Mouse (Mus musculus): Measurements from ENCODE around the gene Gm42417. TPM values are rescaled to one million over a fixed set of nuclear protein-coding genes. Genes with fewer than 3 reads are reported as not detected.

Gm42417 gene
- polyA plus RNA-seq (2016; fragmentation: Nextera tagmentation; extraction: Ambion mirVana): 0.69 TPM in 1 of 2 replicates, not detected in the other

- Histone ChIP-seq H3K4me1 (no peaks in the 10 kb centered on the region), H3K4me3 (no peak within 1 kb of the TSS), H3K36me3 (peaks cover 39% of the 10 kb centered on the region), H3K9me3 (replicated peaks) (no peaks in the 10 kb centered on the region), H3K27ac (replicated peaks) (no peak within 1 kb of the TSS), H3K27me3 (ENCODE audit: low read depth, poor library complexity, severe bottlenecking) (no peaks in the 10 kb centered on the region)
- 77% methylated on average over 9 of the region's 9 CpGs for WGBS
- DNase-seq (ENCODE audit: low spot score): no peak
These were observed at the start of gene Gm42417 for GRCm38 (mm10) chr1:36539186-36539585. Gene Gm42417, minus strand, starts transcription at chr1:36539429.

GRCm38 (mm10) chr1:36587860-36588259 is 48.6 kb upstream of the Gm42417 start:
- DNase-seq (ENCODE audit: low spot score): no peak
- no peaks in the 10 kb centered on the region for H3K27me3 ChIP-seq (ENCODE audit: low read depth, poor library complexity, severe bottlenecking)
- no peaks in the 10 kb centered on the region for H3K36me3 ChIP-seq
- peaks cover 58% of the 10 kb centered on the region for H3K4me1 ChIP-seq
- WGBS: 89% methylated on average over 6 of the region's 6 CpGs
- H3K27ac ChIP-seq (replicated peaks): peak overlapping the region; percentile 67; the same call in 1 of the 2 replicates
- H3K9me3 ChIP-seq (replicated peaks): no peaks in the 10 kb centered on the region
- no peak overlapping the region for H3K4me3 ChIP-seq

GRCm38 (mm10) chr1:36586288-36586687 is 47.1 kb upstream of the Gm42417 start:
- 42% methylated on average over 4 of the region's 4 CpGs for WGBS
- Histone ChIP-seq H3K4me3 (no peak overlapping the region), H3K36me3 (no peaks in the 10 kb centered on the region), H3K27me3 (ENCODE audit: low read depth, poor library complexity, severe bottlenecking) (peaks cover 5% of the 10 kb centered on the region; the same call in 1 of the 2 replicates), H3K9me3 (replicated peaks) (no peaks in the 10 kb centered on the region), H3K4me1 (peaks cover 60% of the 10 kb centered on the region), H3K27ac (replicated peaks) (peak overlapping the region; percentile 38; the same call in 1 of the 2 replicates)
- no peak for DNase-seq (ENCODE audit: low spot score)

DNA sequence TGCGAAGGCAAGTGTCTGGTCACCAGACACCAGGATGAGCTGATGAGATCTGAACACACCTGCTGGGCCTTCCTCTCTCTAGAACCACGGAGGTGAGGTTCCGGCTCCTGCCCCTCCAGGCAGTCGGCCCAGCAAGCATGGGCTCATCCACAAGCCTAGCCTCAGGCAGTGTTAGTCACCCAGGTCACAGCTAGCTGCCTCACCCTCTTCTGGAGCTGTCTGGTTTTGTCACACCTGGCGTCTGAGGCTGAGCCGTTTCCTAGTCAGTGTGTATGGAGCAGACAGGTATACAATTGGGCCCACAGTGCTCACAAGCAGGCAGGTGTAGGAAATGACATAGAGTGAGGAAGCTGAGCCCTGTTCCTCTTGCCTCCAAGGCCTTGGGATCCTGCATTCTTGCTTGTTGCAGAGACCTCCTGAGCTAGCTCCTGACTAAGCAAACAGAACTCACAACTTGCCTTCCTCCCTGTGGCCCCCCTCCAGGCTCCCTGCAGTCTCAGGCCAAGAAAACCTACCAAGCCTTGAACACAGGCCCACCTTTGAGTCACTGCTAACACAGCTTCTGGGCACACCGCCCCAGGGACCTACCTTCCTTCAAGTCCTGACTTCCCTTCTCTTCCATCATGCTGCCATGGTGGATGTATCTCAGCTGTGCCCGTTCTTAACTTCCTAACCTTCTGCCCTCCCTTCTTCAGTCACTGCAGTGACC is 44.3 kb upstream of the Gm42417 start:
- WGBS: 83% methylated on average over 8 of the region's 8 CpGs
- DNase-seq (ENCODE audit: low spot score): no peak
- no peak overlapping the region for H3K27ac ChIP-seq (replicated peaks)
- no peak overlapping the region for H3K4me3 ChIP-seq
- H3K9me3 ChIP-seq (replicated peaks): no peaks in the 10 kb centered on the region
- H3K4me1 ChIP-seq: peaks cover 62% of the 10 kb centered on the region
- H3K36me3 ChIP-seq: no peaks in the 10 kb centered on the region
- H3K27me3 ChIP-seq (ENCODE audit: low read depth, poor library complexity, severe bottlenecking): peaks cover 5% of the 10 kb centered on the region; the same call in 1 of the 2 replicates

DNA sequence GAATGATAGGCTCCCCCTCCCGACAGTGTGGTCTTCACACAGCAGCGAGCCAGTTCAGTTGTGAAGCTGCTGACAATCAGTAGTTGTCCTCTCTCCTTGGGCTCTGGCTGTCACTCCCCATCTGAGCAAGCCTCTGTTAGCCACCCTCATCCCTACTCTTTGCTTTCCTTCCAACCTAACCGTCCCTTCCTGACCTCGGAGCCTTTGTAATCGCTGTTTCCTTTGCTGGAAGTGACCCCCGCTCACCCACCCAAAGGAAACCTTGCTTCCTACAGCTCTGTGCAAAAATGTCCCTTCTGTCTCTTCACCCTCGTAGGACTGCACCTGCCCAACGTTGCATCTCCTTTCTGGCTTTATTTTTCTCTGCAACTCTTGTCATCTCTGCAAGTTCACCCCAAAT is 43.0 kb upstream of the Gm42417 start:
- H3K27ac ChIP-seq (replicated peaks): peak overlapping the region; percentile 47
- peaks cover 52% of the 10 kb centered on the region for H3K4me1 ChIP-seq
- no peaks in the 10 kb centered on the region for H3K9me3 ChIP-seq (replicated peaks)
- DNase-seq (ENCODE audit: low spot score): no peak
- H3K36me3 ChIP-seq: no peaks in the 10 kb centered on the region
- peaks cover 5% of the 10 kb centered on the region; the same call in 1 of the 2 replicates for H3K27me3 ChIP-seq (ENCODE audit: low read depth, poor library complexity, severe bottlenecking)
- WGBS: 75% methylated on average over 8 of the region's 8 CpGs
- H3K4me3 ChIP-seq: no peak overlapping the region

DNA sequence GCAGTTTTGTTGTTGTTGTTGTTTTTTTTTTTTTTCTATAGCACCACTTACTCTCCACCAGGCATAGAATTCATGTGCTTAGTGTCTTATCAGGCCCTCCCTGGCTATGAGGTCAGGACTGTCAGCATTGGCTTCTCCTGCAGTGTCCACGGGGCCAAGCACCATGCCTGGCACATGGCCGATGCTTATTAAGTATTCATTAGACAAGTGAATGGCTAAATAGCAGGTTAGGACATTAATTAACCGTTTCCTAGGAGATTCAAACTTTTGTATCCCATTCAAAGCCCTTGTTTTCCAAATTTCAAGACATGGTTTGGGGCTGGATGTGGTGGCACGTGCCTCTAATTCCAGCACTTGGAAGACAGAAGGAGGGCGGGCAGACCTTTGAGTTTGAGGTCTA is 42.0 kb upstream of the Gm42417 start:
- Histone ChIP-seq H3K27ac (replicated peaks) (peak overlapping the region; percentile 89), H3K4me1 (peaks cover 60% of the 10 kb centered on the region), H3K27me3 (ENCODE audit: low read depth, poor library complexity, severe bottlenecking) (peaks cover 5% of the 10 kb centered on the region; the same call in 1 of the 2 replicates), H3K9me3 (replicated peaks) (no peaks in the 10 kb centered on the region), H3K4me3 (no peak overlapping the region), H3K36me3 (no peaks in the 10 kb centered on the region)
- no peak for DNase-seq (ENCODE audit: low spot score)
- WGBS: 70% methylated on average over 5 of the region's 5 CpGs

DNA sequence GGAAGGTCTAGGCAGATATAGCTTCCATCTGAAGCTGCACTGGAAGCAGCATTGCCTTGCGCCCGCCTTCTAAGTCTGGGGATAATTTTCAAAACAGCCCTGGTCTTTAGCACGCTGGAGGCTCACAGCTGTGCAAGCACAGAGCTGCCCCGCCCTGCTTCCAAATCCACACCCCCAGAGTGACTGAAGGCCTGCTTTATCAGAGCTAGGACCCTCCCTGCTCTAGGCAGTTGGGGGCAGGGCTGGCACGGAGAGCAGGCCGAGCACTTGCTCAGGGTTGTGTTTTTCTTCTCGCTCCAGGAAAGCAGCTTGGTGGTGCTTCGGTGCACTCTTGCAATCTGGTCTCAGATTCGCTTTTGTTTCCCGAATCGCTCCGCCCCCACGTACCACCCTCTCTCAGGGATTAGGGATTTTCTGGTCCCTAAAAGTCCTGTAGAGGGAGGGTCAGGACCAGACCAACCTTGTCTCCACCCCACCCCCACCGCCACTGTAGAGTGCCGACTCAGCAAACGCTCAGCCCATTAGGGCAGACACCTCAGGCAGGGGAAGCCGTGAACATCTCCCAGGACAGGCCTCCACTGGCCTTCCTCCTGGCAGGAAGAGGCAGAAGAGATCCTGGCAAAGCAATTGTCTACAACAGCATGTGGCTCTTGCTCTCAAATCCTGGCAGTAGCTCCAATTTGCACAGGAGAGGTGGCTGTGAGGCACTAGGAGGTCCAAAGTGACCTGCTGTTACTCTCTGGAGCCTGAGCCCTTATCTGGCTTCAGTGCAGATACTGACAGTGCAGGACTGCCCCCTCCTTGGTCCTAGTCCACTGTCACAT is 41.4 kb upstream of the Gm42417 start:
- Histone ChIP-seq H3K4me1 (peaks cover 61% of the 10 kb centered on the region), H3K27me3 (ENCODE audit: low read depth, poor library complexity, severe bottlenecking) (peaks cover 5% of the 10 kb centered on the region; the same call in 1 of the 2 replicates), H3K36me3 (no peaks in the 10 kb centered on the region), H3K27ac (replicated peaks) (peak overlapping the region; percentile 89), H3K4me3 (peak overlapping the region; percentile 42), H3K9me3 (replicated peaks) (no peaks in the 10 kb centered on the region)
- 1% methylated on average over 17 of the region's 17 CpGs for WGBS
- DNase-seq (ENCODE audit: low spot score): peak; percentile 77

GRCm38 (mm10) chr1:36579974-36580383 is 40.8 kb upstream of the Gm42417 start:
- peak overlapping the region; percentile 42 for H3K4me3 ChIP-seq
- peaks cover 5% of the 10 kb centered on the region; the same call in 1 of the 2 replicates for H3K27me3 ChIP-seq (ENCODE audit: low read depth, poor library complexity, severe bottlenecking)
- H3K9me3 ChIP-seq (replicated peaks): no peaks in the 10 kb centered on the region
- H3K4me1 ChIP-seq: peaks cover 65% of the 10 kb centered on the region
- 16% methylated on average over 6 of the region's 6 CpGs for WGBS
- DNase-seq (ENCODE audit: low spot score): no peak
- peak overlapping the region; percentile 89 for H3K27ac ChIP-seq (replicated peaks)
- no peaks in the 10 kb centered on the region for H3K36me3 ChIP-seq

- Histone ChIP-seq H3K4me1 (peaks cover 65% of the 10 kb centered on the region), H3K27me3 (ENCODE audit: low read depth, poor library complexity, severe bottlenecking) (peaks cover 4% of the 10 kb centered on the region; the same call in 1 of the 2 replicates), H3K27ac (replicated peaks) (no peak overlapping the region), H3K36me3 (no peaks in the 10 kb centered on the region), H3K4me3 (no peak overlapping the region), H3K9me3 (replicated peaks) (no peaks in the 10 kb centered on the region)
- no peak for DNase-seq (ENCODE audit: low spot score)
- 76% methylated on average over 6 of the region's 6 CpGs for WGBS
These were observed 37.9 kb upstream of the Gm42417 start for GRCm38 (mm10) chr1:36576991-36577675.

DNA sequence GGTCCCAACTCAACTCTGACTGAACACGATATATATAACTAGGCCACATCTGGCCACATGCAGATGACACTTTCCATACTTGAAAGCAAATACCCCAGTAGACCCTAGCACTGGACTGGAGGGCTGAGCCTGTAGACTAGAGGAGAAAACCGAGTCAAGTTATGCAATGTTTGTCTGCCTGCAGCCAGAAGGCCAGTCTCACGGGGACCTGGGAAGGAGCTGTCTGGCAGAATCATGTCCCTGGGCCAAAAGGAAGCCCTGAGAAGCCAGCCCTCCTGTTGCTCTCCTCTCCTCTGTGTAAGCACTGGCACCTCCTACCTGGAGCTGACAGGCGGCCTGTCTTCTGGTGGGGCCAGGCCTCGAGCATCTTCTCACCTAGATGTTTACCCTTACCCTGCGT is 36.1 kb upstream of the Gm42417 start:
- no peaks in the 10 kb centered on the region for H3K36me3 ChIP-seq
- WGBS: 61% methylated on average over 6 of the region's 6 CpGs
- no peak for DNase-seq (ENCODE audit: low spot score)
- peak overlapping the region; percentile 50 for H3K27ac ChIP-seq (replicated peaks)
- H3K4me1 ChIP-seq: peaks cover 57% of the 10 kb centered on the region
- H3K27me3 ChIP-seq (ENCODE audit: low read depth, poor library complexity, severe bottlenecking): no peaks in the 10 kb centered on the region
- no peaks in the 10 kb centered on the region for H3K9me3 ChIP-seq (replicated peaks)
- H3K4me3 ChIP-seq: no peak overlapping the region

- H3K9me3 ChIP-seq (replicated peaks): no peaks in the 10 kb centered on the region
- no peak overlapping the region for H3K4me3 ChIP-seq
- H3K27me3 ChIP-seq (ENCODE audit: low read depth, poor library complexity, severe bottlenecking): no peaks in the 10 kb centered on the region
- H3K4me1 ChIP-seq: peaks cover 57% of the 10 kb centered on the region
- DNase-seq (ENCODE audit: low spot score): no peak
- H3K27ac ChIP-seq (replicated peaks): peak overlapping the region; percentile 55
- H3K36me3 ChIP-seq: no peaks in the 10 kb centered on the region
- WGBS: 75% methylated on average over 5 of the region's 5 CpGs
These were observed 35.1 kb upstream of the Gm42417 start for GRCm38 (mm10) chr1:36574196-36574955.

GRCm38 (mm10) chr1:36573524-36573923 is 34.3 kb upstream of the Gm42417 start:
- Histone ChIP-seq H3K4me3 (no peak overlapping the region), H3K27me3 (ENCODE audit: low read depth, poor library complexity, severe bottlenecking) (no peaks in the 10 kb centered on the region), H3K36me3 (no peaks in the 10 kb centered on the region), H3K9me3 (replicated peaks) (no peaks in the 10 kb centered on the region), H3K4me1 (peaks cover 60% of the 10 kb centered on the region), H3K27ac (replicated peaks) (peak overlapping the region; percentile 55)
- WGBS: 84% methylated on average over 8 of the region's 8 CpGs
- no peak for DNase-seq (ENCODE audit: low spot score)
